Mouse (Mus musculus) layer of hippocampus, adult 9-11 months (tissue): ENCODE measurements around the gene Sctr.
A peak's percentile ranks its signal among the peaks of the same experiment; 100 is the strongest.

ENCODE experiments used
- DNase-seq: peaks from one replicate; pipeline ENCODE4 v3.0.0; 2022

Gene Sctr

GRCm38 (mm10) chr1:120071133-120071532 lies 64.4 kb downstream of the Sctr start:
- no peak for DNase-seq

- no peak for DNase-seq
Measured at GRCm38 (mm10) chr1:120072900-120073299, 66.2 kb downstream of the Sctr start.

GRCm38 (mm10) chr1:120073519-120074306 lies 67.0 kb downstream of the Sctr start, which contains the start of gene Tmem37:
Gene Tmem37, minus strand, starts transcription at chr1:120074074.
- DNase-seq = no peak

- no peak for DNase-seq
Measured at GRCm38 (mm10) chr1:120074307-120074702, 67.6 kb downstream of the Sctr start.

- DNase-seq = no peak
Measured at GRCm38 (mm10) chr1:120074931-120075330, 68.2 kb downstream of the Sctr start.

GRCm38 (mm10) chr1:120075507-120075906 lies 68.8 kb downstream of the Sctr start:
- DNase-seq = peak; percentile 34

- no peak for DNase-seq
Measured at GRCm38 (mm10) chr1:120077746-120078410, 71.2 kb downstream of the Sctr start.

GRCm38 (mm10) chr1:120080632-120081031 lies 73.9 kb downstream of the Sctr start:
- no peak for DNase-seq

- no peak for DNase-seq
Measured at GRCm38 (mm10) chr1:120082957-120083585, 76.4 kb downstream of the Sctr start.

- DNase-seq = no peak
Measured at GRCm38 (mm10) chr1:120083921-120084517, 77.3 kb downstream of the Sctr start.

- no peak for DNase-seq
Measured at GRCm38 (mm10) chr1:120085696-120086095, 79.0 kb downstream of the Sctr start.

- no peak for DNase-seq
Measured at GRCm38 (mm10) chr1:120086644-120087043, 80.0 kb downstream of the Sctr start.

- DNase-seq = no peak
Measured at GRCm38 (mm10) chr1:120089180-120089579, 82.5 kb downstream of the Sctr start.

GRCm38 (mm10) chr1:120090880-120091570 lies 84.3 kb downstream of the Sctr start:
- no peak for DNase-seq

GRCm38 (mm10) chr1:120093482-120094134 lies 86.9 kb downstream of the Sctr start:
- DNase-seq = peak; percentile 85

- DNase-seq = no peak
Measured at GRCm38 (mm10) chr1:120094920-120095319, 88.2 kb downstream of the Sctr start.

GRCm38 (mm10) chr1:120098327-120098726 lies 91.6 kb downstream of the Sctr start:
- DNase-seq = no peak

- peak; percentile 88 for DNase-seq
Measured at GRCm38 (mm10) chr1:120099483-120099882, 92.8 kb downstream of the Sctr start.

- DNase-seq = no peak
Measured at GRCm38 (mm10) chr1:120100456-120101226, 93.9 kb downstream of the Sctr start.

- DNase-seq = no peak
Measured at GRCm38 (mm10) chr1:120101227-120101609, 94.5 kb downstream of the Sctr start.

- DNase-seq = no peak
Measured at GRCm38 (mm10) chr1:120105556-120105959, 98.9 kb downstream of the Sctr start.
